In genomic region chrX:7919601-7920383, GRCm38 (mm10) we compare ENCODE assay signal across 9 mouse cellular contexts. TPM values are rescaled to one million over a fixed set of nuclear protein-coding genes. Genes with fewer than 3 reads are reported as not detected.
DNase-seq lines count a peak whose midpoint lies in the region; ATAC-seq and TF ChIP-seq lines count a peak whose summit lies in the region.
"Had no signal": no experiment of that assay in that cellular context is flagged by ENCODE, and none has a peak within 500 bp of the region (broad histone marks: within the 10 kb centered on the region; RNA-seq: fewer than 3 reads in every experiment).

TSS of gene Pcsk1n (plus strand) at chrX:7919822.

- H3K4me3 ChIP-seq in lung, embryonic 16.5 days (ENCODE audit: low read length) = no peak within 1 kb of the TSS
- H3K4me3 ChIP-seq in hindbrain, postnatal 0 days (ENCODE audit: low read length) = peak within 1 kb of the TSS; percentile 44
- peak within 1 kb of the TSS; percentile 30 for H3K4me3 ChIP-seq in limb, embryonic 14.5 days (replicated peaks; ENCODE audit: low read length)

- DNase-seq in lung, postnatal 25 days (ENCODE audit: low spot score) = no peak
- peak; percentile 24 for DNase-seq in embryo, embryonic 11.5 days (ENCODE audit: low read depth, low spot score)
- DNase-seq in hindbrain, postnatal 0 days (ENCODE audit: low spot score) = peak; percentile 87
- DNase-seq in limb, embryonic 14.5 days (ENCODE audit: low spot score) = no peak
- DNase-seq in right cerebral cortex, postnatal 4 days = peak; percentile 67
- no peak for DNase-seq in spleen, postnatal 36 days (ENCODE audit: low spot score in 2 of 2)
- DNase-seq in spleen, adult 12 weeks (ENCODE audit: low spot score) = no peak

- H3K9me3 ChIP-seq in lung, embryonic 16.5 days (ENCODE audit: control insufficient read depth, low read length) = no peaks in the 10 kb centered on the region
- H3K9me3 ChIP-seq in hindbrain, postnatal 0 days (ENCODE audit: low read length) = no peaks in the 10 kb centered on the region
- no peaks in the 10 kb centered on the region for H3K9me3 ChIP-seq in limb, embryonic 14.5 days (ENCODE audit: control insufficient read depth, low read length)

- ATAC-seq in lung, embryonic 16.5 days (ENCODE audit: low read depth) = no peak
- ATAC-seq in hindbrain, postnatal 0 days = peak; percentile 92
- ATAC-seq in limb, embryonic 14.5 days (ENCODE audit: low FRiP score, low read depth) = no peak

- peaks cover 48% of the 10 kb centered on the region for H3K27me3 ChIP-seq in lung, embryonic 16.5 days (ENCODE audit: control insufficient read depth, insufficient read depth, low read depth, low read length)
- H3K27me3 ChIP-seq in hindbrain, postnatal 0 days (ENCODE audit: insufficient read depth, low read length) = no peaks in the 10 kb centered on the region
- H3K27me3 ChIP-seq in limb, embryonic 14.5 days (ENCODE audit: control insufficient read depth, insufficient read depth, low read length) = peaks cover 28% of the 10 kb centered on the region

- H3K9ac ChIP-seq in lung, embryonic 16.5 days (ENCODE audit: low read length) = no peak within 1 kb of the TSS
- H3K9ac ChIP-seq in hindbrain, postnatal 0 days (replicated peaks; ENCODE audit: low read length) = peak within 1 kb of the TSS; percentile 61
- H3K9ac ChIP-seq in limb, embryonic 14.5 days (ENCODE audit: low read depth, low read length, severe bottlenecking) = no peak within 1 kb of the TSS
- H3K9ac ChIP-seq: liver, embryonic 14.5 days had no signal

- peaks cover 4% of the 10 kb centered on the region; the same call in 1 of the 2 replicates for H3K4me1 ChIP-seq in lung, embryonic 16.5 days (replicated peaks; ENCODE audit: control insufficient read depth, insufficient read depth, low read length)
- no peaks in the 10 kb centered on the region for H3K4me1 ChIP-seq in hindbrain, postnatal 0 days (ENCODE audit: insufficient read depth, low read length)
- H3K4me1 ChIP-seq in limb, embryonic 14.5 days (ENCODE audit: control insufficient read depth, insufficient read depth, low read length) = no peaks in the 10 kb centered on the region

- no peak within 1 kb of the TSS for H3K27ac ChIP-seq in lung, embryonic 16.5 days (ENCODE audit: low read length)
- H3K27ac ChIP-seq in hindbrain, postnatal 0 days = peak within 1 kb of the TSS; percentile 84
- no peak within 1 kb of the TSS for H3K27ac ChIP-seq in limb, embryonic 14.5 days (replicated peaks; ENCODE audit: low read depth, low read length)
- H3K27ac ChIP-seq: liver, embryonic 14.5 days had no signal

- no peak for TF ChIP-seq POLR2A in limb, embryonic 14.5 days (IDR thresholded peaks at IDR 0.05; ENCODE audit: borderline replicate concordance, extremely low read depth, insufficient read depth, insufficient read length)

- H3K4me2 ChIP-seq in lung, embryonic 16.5 days (ENCODE audit: low read depth, low read length) = 0 out of 2 replicates have a peak within 1 kb of the TSS, but pooled peaks have one; percentile 18
- peak within 1 kb of the TSS; percentile 56 for H3K4me2 ChIP-seq in hindbrain, postnatal 0 days (ENCODE audit: low read depth, low read length)
- peak within 1 kb of the TSS; percentile 43 for H3K4me2 ChIP-seq in limb, embryonic 14.5 days (replicated peaks; ENCODE audit: low read depth, low read length, severe bottlenecking)

- 14% methylated on average over 25 of the region's 40 CpGs for WGBS in lung, embryonic 16.5 days
- WGBS in hindbrain, postnatal 0 days = 20% methylated on average over 39 of the region's 40 CpGs
- WGBS in limb, embryonic 14.5 days = 21% methylated on average over 20 of the region's 40 CpGs

- TF ChIP-seq CTCF in hindbrain, postnatal 0 days (IDR thresholded peaks at IDR 0.05; ENCODE audit: low read depth) = no peak

- no peaks in the 10 kb centered on the region for H3K36me3 ChIP-seq in lung, embryonic 16.5 days (ENCODE audit: control insufficient read depth, insufficient read depth, low read length)
- H3K36me3 ChIP-seq in hindbrain, postnatal 0 days (ENCODE audit: insufficient read depth, low read length) = no peaks in the 10 kb centered on the region
- H3K36me3 ChIP-seq in limb, embryonic 14.5 days (ENCODE audit: control insufficient read depth, insufficient read depth, low read length) = no peaks in the 10 kb centered on the region

RNA-seq across cellular contexts. Expression of gene Pcsk1n, which starts in this region (rescaled TPM):
- 0.94 and 1.3 TPM in 2 replicates for polyA plus RNA-seq in lung, embryonic 16.5 days (2015; fragmentation: Nextera tagmentation; extraction: Ambion mirVana)
- 124 and 154 TPM in 2 replicates for total RNA-seq in hindbrain, postnatal 0 days (2014; rRNA removed)
- 465 and 477 TPM in 2 replicates for polyA plus RNA-seq in hindbrain, postnatal 0 days (2015; fragmentation: Nextera tagmentation; extraction: Ambion mirVana)
- polyA plus RNA-seq in limb, embryonic 14.5 days (2012; rRNA removed) = 0.93 and 0.95 TPM in 2 replicates
- polyA plus RNA-seq in limb, embryonic 14.5 days (2014; fragmentation: Nextera tagmentation; extraction: Ambion mirVana) = 0.67 and 1.3 TPM in 2 replicates
- polyA plus RNA-seq: liver, embryonic 14.5 days had no signal

Comparison
In these comparisons a context has a peak if more than half of its experiments do, and no peak if none do; other contexts are left out.
1. RNA of gene Pcsk1n (polyA plus RNA-seq): 465 to 477 TPM in hindbrain, postnatal 0 days; 0.94 to 1.3 TPM in lung, embryonic 16.5 days and 0.67 to 1.3 TPM in limb, embryonic 14.5 days; every median in the first group is over 100 times any median in the second.
2. DNase-seq: peak in embryo, embryonic 11.5 days (single experiment), hindbrain, postnatal 0 days (single experiment) and right cerebral cortex, postnatal 4 days (single experiment); none in lung, postnatal 25 days (single experiment), limb, embryonic 14.5 days (single experiment), spleen, postnatal 36 days (0 of 2) and spleen, adult 12 weeks (single experiment).
3. Peak in every context shown above with its lines, with median percentiles within 50 percentile points of each other: H3K4me2 ChIP-seq.